Mouse (Mus musculus) embryonic fibroblast, embryonic 13.5 days (primary cell): ENCODE measurements around the gene Fbn1.

Source experiments
- CTCF ChIP-seq: IDR thresholded peaks from 2 replicates; pipeline ENCODE4 v1.5.1; 2011; ENCODE audit warnings: mild to moderate bottlenecking, control low read depth, low read length, moderate library complexity, borderline replicate concordance; ENCODE audit not compliant: insufficient read depth
- POLR2A ChIP-seq: IDR thresholded peaks from 2 replicates; pipeline ENCODE4 v1.6.1; 2011; ENCODE audit warnings: low read depth, mild to moderate bottlenecking, control low read depth, low read length, moderate library complexity

GRCm38 (mm10) chr2:125330506-125330905 lies 177.3 kb downstream of the Fbn1 start:
- TF ChIP-seq POLR2A (no peak), CTCF (no peak)
